6 mouse cellular contexts compared by ENCODE assay signal in genomic region chr7:49787383-49787645, GRCm38 (mm10).
"Had no signal": no experiment of that assay in that cellular context is flagged by ENCODE, and none has a peak within 500 bp of the region (broad histone marks: within the 10 kb centered on the region; RNA-seq: fewer than 3 reads in every experiment).

No protein-coding gene starts in this region.

- H3K9ac ChIP-seq: limb, embryonic 12.5 days; limb, embryonic 15.5 days; liver, embryonic 12.5 days; liver, embryonic 15.5 days had no signal

- H3K27me3 ChIP-seq: limb, embryonic 12.5 days; limb, embryonic 15.5 days; liver, embryonic 12.5 days; liver, embryonic 15.5 days had no signal

- H3K4me3 ChIP-seq: limb, embryonic 12.5 days; limb, embryonic 15.5 days; liver, embryonic 12.5 days; liver, embryonic 15.5 days had no signal

- ATAC-seq: liver, embryonic 12.5 days had no signal

- H3K27ac ChIP-seq: limb, embryonic 12.5 days; limb, embryonic 15.5 days; liver, embryonic 12.5 days; liver, embryonic 15.5 days; stomach, postnatal 0 days had no signal

- H3K4me1 ChIP-seq: limb, embryonic 12.5 days; limb, embryonic 15.5 days; liver, embryonic 12.5 days; liver, embryonic 15.5 days had no signal

- H3K9me3 ChIP-seq: limb, embryonic 12.5 days; limb, embryonic 15.5 days; liver, embryonic 12.5 days; liver, embryonic 15.5 days had no signal

- H3K4me2 ChIP-seq: limb, embryonic 12.5 days; limb, embryonic 15.5 days; liver, embryonic 12.5 days; liver, embryonic 15.5 days; midbrain, embryonic 11.5 days had no signal
